Mouse (Mus musculus) urinary bladder, postnatal 10 days (tissue): ENCODE measurements around the gene Cbx3.
"Not testable (repeated sequence)": the region's sequence is repeated elsewhere in the genome, so short reads cannot be mapped to it uniquely, and the experiment has no call there.

Experiments used
- DNase-seq: peaks from one replicate; pipeline ENCODE4 v3.0.0; 2022; ENCODE audit warnings: low spot score

Cbx3 gene

GRCm38 (mm10) chr6:51471179-51471505, 982 bp downstream of the Cbx3 start:
- DNase-seq, result no peak

GRCm38 (mm10) chr6:51471782-51472181, 1.6 kb downstream of the Cbx3 start:
- DNase-seq, result no peak

GRCm38 (mm10) chr6:51472213-51472612, 2.1 kb downstream of the Cbx3 start:
- DNase-seq, result no peak

GRCm38 (mm10) chr6:51479136-51479731, 9.1 kb downstream of the Cbx3 start:
- no peak for DNase-seq

- no peak for DNase-seq
These were observed 11.4 kb downstream of the Cbx3 start for GRCm38 (mm10) chr6:51481548-51481947.

GRCm38 (mm10) chr6:51483861-51484260, 13.7 kb downstream of the Cbx3 start:
- no peak for DNase-seq

GRCm38 (mm10) chr6:51484556-51484955, 14.4 kb downstream of the Cbx3 start:
- DNase-seq, result not testable (repeated sequence)

GRCm38 (mm10) chr6:51485646-51486045, 15.5 kb downstream of the Cbx3 start:
- no peak for DNase-seq

GRCm38 (mm10) chr6:51486076-51486710, 16.0 kb downstream of the Cbx3 start:
- no peak for DNase-seq

GRCm38 (mm10) chr6:51486731-51487130, 16.6 kb downstream of the Cbx3 start:
- no peak for DNase-seq

- no peak for DNase-seq
These were observed 19.6 kb downstream of the Cbx3 start for GRCm38 (mm10) chr6:51489787-51490186.

- DNase-seq, result no peak
These were observed 27.4 kb downstream of the Cbx3 start for GRCm38 (mm10) chr6:51497321-51498111.

- DNase-seq, result no peak
These were observed 35.5 kb downstream of the Cbx3 start for GRCm38 (mm10) chr6:51505671-51506070.

GRCm38 (mm10) chr6:51507556-51507955, 37.4 kb downstream of the Cbx3 start:
- no peak for DNase-seq

- no peak for DNase-seq
These were observed 38.8 kb downstream of the Cbx3 start for GRCm38 (mm10) chr6:51508750-51509648.

GRCm38 (mm10) chr6:51510094-51510493, 39.9 kb downstream of the Cbx3 start:
- DNase-seq, result no peak

- DNase-seq, result no peak
These were observed 40.8 kb downstream of the Cbx3 start for GRCm38 (mm10) chr6:51510946-51511345.

GRCm38 (mm10) chr6:51513745-51514144, 43.6 kb downstream of the Cbx3 start:
- no peak for DNase-seq

- no peak for DNase-seq
These were observed 44.7 kb downstream of the Cbx3 start for GRCm38 (mm10) chr6:51514860-51515259.

- no peak for DNase-seq
These were observed 53.1 kb downstream of the Cbx3 start for GRCm38 (mm10) chr6:51523310-51523709.

GRCm38 (mm10) chr6:51523807-51524320, 53.7 kb downstream of the Cbx3 start, which contains the start of gene Snx10:
Gene Snx10, plus strand, starts transcription at chr6:51523901.
- DNase-seq, result no peak
